Mouse (Mus musculus) kidney, postnatal 36 days (tissue): Measurements from ENCODE around the gene Ctnnd2.
A peak's percentile ranks its signal among the peaks of the same experiment; 100 is the strongest.

Experiments used
- DNase-seq, 2 experiments: peaks; one replicate each; pipeline ENCODE4 v3.0.0; 2021 to 2022; ENCODE audit warnings: mixed read lengths in 2 of 2

Ctnnd2 gene

GRCm38 (mm10) chr15:30387244-30387643 lies 214.9 kb downstream of the Ctnnd2 start:
- no peak for DNase-seq

GRCm38 (mm10) chr15:30401111-30401510 lies 228.7 kb downstream of the Ctnnd2 start:
- DNase-seq, result no peak

DNA sequence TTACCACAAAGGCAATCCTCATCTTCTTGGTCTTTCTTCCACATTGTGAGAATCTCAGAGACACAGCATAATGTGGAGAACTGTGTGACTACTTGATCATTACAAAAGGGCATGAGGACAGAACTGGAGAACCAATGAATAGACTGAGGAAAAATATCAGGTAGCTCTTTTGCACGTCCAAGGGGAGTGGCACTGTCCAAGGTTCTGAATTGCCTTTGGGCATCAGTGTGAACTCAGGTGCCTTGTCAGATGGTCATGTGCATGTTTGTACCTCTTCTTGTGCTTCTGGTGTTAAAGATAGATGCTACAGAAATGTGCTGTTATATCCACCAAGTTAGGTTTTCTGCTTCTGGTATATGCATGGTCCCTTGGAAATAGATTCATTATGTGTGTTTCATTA lies 233.9 kb downstream of the Ctnnd2 start:
- peak in 1 of 2 experiments; percentile 13 for DNase-seq

GRCm38 (mm10) chr15:30423146-30423545 lies 250.8 kb downstream of the Ctnnd2 start:
- no peak for DNase-seq

DNA sequence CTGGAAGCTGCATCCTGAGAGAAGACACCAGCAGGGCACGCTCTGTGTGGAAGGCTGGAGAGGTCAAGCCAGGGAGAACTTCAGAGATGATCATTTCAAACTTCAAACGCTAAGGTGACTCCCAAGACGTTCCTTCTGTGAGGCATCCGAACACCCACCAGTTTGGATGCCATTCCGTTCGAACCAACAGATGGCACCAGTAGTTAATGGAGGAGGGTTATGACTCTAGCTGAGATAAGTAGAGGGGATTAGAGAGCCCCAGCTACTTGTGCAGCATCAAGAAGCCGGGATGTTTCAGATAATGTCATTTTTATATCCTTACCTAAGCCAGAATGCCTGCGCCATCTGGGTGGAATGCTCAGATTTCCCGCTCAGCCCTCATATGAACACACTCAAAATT lies 251.9 kb downstream of the Ctnnd2 start:
- peak in 1 of 2 experiments; percentile 2 for DNase-seq

GRCm38 (mm10) chr15:30427342-30427741 lies 254.9 kb downstream of the Ctnnd2 start:
- DNase-seq, result peak in 1 of 2 experiments; percentile 58

DNA sequence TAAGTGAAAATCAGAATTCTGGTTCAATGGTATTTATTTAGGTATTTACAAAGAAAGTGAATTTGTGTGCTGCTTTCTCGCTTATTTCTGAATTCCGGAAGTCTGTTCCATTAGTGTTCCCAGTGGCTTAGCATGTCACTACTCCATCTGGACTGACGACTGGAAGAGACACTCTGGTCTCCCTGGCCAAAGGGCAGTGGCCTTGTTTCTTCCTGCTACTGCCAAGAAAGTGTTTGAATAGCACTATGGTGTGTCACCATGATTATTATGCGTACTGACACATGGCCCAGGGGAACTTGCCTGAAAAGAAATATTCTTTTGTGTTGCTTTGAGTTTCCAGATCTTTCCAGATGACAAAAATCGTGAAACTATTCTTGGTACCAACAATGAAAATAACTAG lies 266.7 kb downstream of the Ctnnd2 start:
- DNase-seq, result no peak

DNA sequence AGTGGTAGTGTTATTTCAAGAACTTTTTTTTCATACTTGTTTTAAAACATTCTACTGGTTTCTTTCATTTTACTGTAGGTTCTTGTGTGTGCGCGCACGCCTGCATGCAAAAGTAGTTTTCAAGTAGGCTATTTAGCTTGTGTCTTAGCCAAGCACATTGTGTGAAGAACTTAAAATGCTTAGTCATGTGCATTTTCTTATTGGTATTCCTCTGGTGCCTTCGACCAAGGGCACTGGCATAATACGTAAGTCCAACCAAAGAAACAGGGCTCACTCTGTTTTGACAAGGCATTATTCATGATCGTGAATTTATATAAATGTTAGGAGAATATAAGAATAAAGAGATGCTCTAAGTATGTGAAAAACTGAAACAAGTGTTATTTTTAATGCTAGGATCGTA lies 278.4 kb downstream of the Ctnnd2 start:
- peak in 1 of 2 experiments; percentile 4 for DNase-seq

GRCm38 (mm10) chr15:30451921-30452320 lies 279.5 kb downstream of the Ctnnd2 start:
- no peak for DNase-seq

DNA sequence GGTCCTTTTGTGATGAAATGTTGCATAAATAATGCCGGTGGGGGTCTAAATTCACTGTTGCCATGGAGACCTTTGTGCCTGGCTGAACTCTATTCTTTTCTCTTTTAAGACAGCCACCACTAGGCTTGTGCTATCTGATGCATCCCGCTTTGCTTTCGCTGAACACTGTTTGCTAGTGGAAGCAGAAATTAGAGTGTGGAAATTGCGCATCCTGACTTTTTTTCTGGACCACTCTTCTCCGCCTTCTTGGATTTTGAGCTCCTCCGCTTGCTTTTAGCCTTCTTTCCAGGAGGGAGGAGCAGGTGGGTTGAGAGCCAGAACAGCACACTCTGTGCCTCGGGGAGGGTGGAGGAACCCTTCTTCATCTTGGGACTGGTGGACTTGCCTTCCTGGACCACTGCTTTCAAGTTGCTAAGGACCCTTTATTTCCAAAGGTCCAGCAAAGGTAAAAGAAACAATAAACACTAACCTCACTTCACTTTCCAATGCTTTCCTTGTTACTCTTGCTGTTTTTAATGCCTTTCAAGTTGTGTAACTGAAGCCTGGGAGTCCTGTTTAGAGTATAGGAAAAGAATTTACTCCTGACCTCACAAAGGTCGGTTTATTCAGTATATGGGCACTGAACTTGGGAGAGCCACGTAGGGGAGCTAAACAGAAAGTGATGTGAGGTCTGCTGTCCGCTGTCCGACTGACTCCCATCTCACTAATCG lies 285.3 kb downstream of the Ctnnd2 start:
- no peak for DNase-seq

DNA sequence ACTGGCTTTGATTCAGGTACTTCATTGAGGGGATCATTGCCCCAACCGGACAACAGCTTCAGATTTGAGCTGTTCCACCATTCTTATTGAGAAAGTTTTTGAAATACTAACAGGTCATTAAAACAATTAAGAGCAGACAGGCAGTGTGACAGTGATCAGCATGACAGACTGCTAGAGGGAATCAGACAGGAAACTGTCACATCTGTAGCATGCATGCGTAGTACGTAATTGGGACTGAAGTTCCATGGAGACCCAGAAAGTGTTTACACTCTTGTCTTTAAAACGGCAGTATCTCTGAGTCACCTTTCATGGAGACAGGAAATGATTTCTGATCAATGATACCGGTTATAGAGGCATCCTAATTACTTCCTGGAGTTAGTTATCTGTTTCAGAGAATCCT lies 286.3 kb downstream of the Ctnnd2 start:
- no peak for DNase-seq

- no peak for DNase-seq
Measured at GRCm38 (mm10) chr15:30460341-30461125, 288.1 kb downstream of the Ctnnd2 start.

- DNase-seq, result no peak
Measured at GRCm38 (mm10) chr15:30462804-30463423, 290.5 kb downstream of the Ctnnd2 start.

DNA sequence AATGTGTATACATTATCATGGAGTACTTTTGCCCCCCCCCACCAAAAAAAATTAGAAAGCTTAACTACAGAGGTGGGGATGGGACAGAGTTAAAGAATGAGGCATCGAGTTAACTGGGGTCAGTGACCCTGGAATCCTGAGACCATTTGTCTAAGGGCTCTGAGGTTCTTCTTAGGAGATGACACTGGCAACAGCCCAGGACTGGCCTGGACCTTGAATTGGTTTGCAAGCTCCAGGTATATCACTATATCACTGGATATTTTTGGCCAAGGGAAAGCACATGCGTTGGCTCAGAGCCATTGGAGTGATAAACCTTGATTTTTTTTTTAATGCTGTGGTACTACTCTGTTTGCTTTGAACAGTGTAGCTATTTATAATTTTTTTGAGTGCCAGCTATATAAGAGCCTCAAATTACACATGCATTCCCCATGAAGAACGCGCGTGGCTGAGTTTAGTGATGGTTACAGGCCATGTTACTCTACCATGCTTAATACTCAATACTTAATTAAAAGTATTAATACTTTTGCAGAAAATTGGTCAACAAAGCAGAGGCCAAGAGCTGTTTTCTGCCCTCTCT lies 291.2 kb downstream of the Ctnnd2 start:
- DNase-seq, result no peak

DNA sequence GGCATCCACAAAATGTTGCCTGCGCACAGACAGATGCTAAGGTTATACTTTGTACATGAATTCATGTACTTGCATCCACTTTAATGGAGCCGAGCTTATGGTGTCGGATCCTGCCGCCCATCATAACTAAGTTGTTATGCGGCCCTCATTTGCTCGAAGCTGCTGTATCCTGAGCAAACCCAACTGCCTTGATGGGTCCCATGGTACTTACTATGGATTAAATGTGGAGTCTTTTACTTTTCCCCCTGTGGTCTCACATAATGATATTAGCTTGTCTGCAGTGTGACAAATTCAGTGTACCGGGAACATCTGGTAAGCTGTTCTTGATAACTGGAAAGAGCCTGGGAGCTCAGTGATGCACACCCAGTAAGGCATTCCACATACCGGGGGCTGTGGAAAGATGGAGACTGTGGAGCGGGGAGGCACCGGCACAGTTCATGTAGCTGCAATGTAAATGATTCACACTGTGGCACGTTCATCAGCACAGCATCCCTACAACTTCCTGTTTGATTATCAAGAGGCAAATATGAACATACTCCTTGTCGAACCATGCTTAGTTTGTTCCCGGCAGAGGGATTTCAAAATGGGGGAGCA lies 294.7 kb downstream of the Ctnnd2 start:
- DNase-seq, result no peak

DNA sequence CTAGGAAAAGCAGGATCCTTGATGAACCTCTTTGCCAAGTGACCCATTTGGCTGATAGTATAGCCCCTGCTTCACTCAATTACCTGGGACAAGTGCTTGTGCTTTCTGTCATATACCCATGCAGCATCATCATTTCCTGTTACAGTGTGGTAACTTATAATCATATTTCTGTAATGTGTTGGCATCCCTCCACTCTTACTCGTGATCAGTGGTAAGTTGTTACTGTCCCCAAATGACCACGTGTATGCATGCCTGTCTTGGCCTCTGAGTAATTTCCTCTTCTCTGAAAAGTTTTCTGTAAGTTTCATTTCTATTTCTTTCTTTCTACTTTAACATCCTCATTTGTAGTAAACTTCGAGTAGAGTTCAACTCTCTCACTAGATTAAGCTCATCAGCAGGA lies 296.4 kb downstream of the Ctnnd2 start:
- DNase-seq, result no peak

DNA sequence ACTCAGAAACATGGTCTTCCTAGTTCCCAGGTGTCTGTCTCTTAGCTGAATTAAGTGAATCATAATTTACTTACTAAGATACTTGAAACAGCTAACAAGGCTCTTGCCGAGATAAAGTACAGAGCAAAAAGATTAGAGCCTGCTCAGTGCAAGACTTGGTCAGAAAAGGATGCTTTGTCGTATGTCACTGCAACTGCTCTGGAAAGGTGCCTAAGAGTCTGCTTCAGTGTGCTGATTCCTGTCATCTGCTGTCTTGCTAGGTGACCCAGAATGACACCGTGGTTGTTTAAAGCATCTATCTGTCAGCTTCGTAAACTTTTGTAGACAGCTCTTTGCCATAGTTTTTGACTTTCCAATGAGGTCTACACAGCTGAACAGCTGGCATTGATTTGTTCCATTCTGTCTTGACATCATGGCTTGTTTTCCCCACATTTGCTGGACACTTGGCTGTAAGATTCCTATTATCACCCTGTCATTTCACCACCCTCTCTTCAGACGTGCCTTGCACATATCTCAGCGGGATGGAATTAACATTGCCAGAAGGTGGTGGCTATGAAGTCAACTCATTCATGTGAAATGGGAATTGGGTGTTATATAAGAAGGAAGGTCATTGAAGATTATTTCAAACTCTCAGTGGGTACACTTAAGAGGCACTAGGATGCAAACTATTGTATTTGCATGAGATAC lies 299.0 kb downstream of the Ctnnd2 start:
- no peak for DNase-seq

DNA sequence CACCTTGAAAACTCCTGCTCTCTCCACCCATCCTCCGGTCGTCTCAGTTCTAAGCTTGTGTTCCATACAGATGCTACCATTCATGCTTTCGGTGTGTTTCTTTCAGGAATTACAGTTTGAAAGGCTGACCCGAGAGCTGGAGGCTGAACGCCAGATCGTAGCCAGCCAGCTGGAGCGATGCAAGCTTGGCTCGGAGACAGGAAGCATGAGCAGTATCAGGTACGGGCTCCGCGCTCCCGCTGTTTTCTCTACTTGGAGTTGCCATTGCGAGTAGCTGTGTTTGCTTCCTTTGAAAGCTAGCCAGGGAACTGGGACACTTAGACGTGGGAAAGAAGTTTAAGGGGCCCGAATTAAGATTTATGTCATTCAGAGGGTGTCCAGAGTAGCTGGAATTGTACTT lies 308.3 kb downstream of the Ctnnd2 start:
- peak in 1 of 2 experiments; percentile 3 for DNase-seq

DNA sequence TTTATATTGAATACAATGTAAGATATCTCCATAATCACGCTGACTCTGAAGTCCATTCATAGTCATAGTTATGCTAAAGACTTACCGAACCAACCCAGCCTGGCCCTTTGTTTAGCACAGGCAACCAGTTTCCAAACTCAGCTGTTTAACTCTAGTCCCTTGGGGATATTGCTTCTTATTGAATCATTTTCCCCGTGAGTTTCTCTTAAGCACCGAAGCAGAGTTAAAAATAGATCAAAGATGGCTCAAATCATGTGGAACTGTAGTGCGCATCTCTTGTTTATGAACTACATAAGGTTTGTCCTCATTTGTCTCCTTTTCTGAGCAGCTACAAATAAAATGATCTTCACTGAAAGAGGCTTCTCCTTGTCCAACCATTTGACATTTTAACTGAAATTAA lies 334.1 kb downstream of the Ctnnd2 start:
- DNase-seq, result no peak

GRCm38 (mm10) chr15:30512467-30512866 lies 340.1 kb downstream of the Ctnnd2 start:
- no peak for DNase-seq

DNA sequence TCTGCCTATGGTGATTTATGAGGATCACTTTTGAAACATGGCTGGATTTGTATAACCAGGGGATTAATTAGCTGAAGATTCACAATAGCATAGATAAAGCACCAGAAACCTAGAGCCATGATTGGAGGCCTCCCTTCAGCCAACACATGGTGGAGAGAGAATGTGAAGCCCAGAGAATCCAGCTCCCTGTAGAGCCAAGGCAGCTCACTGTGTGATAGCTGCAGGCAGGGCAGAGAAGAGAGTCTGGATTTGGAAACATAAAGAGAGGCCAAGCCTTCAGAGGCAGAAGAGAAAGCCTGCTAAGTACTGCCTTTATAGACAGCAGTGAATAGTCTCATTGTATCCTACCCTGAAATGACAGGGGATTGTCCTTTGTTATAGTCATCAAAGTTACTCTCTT lies 340.7 kb downstream of the Ctnnd2 start:
- DNase-seq, result no peak

GRCm38 (mm10) chr15:30515425-30515824 lies 343.0 kb downstream of the Ctnnd2 start:
- DNase-seq, result peak in 1 of 2 experiments; percentile 51
